Mouse (Mus musculus) lung, adult 2 months (tissue): ENCODE results near the gene Wdr31.

Experiments used
- CTCF ChIP-seq: fragments of 200-500 bp; IDR thresholded peaks from 2 replicates; pipeline ENCODE4 v1.5.1; 2011; ENCODE audit warnings: mild to moderate bottlenecking, low read length, control low read depth; ENCODE audit not compliant: insufficient read depth
- POLR2A ChIP-seq: fragments of 200-500 bp; IDR thresholded peaks from 2 replicates; pipeline ENCODE4 v1.6.1; 2011; ENCODE audit warnings: low read depth, mild to moderate bottlenecking, control low read depth, low read length, borderline replicate concordance; ENCODE audit errors: extremely low read depth

GRCm38 (mm10) chr4:62479937-62480708, 9.4 kb upstream of the Wdr31 start, which contains the start of gene Bspry:
- TF ChIP-seq POLR2A (no peak), CTCF (no peak)
